Mouse (Mus musculus): ENCODE measurements around the gene Smarcd1.

Gene Smarcd1

DNA sequence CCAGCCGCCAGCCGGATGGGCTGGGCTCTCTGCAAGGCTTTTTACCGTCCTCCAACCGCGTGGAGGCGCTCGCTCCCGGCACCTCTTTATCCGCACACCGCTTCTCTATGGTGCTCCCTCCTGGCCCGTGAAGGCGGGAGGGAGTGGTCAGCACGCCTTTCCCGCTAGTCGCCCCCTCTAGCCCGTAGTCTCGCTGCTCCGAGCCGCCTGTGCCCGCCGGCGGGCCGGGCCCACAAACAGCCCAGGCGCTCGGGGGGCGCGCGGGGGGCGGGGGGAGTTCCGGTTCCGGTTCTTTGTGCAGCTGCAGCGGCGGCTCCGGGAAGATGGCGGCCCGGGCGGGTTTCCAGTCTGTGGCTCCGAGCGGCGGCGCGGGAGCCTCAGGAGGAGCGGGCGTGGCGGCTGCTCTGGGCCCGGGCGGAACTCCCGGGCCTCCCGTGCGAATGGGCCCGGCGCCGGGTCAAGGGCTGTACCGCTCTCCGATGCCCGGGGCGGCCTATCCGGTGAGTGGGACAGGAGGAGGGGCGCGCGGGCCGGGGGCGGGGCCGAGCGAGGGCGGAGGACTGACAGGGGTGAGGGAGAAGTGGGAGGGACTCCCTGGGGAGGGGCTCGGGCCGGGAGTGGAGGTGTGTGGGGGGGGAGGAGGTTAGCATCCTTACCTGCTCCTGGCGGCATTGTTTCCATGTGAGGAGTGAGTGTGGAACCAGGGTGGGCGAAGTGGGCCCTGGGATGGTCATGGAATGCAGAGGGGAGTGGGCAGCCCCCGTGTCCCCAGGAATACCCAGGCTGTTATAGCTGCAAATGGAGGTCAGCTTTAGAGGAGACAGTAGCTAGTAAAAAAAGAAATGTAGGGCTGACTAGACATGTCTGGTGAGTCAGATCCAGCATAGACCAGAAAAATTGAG is at the start of gene Smarcd1:
Gene Smarcd1, plus strand, starts transcription at position 131 of the 902 bp plus-strand sequence.
- ATAC-seq (ENCODE audit: low TSS enrichment): peak; percentile 45

DNA sequence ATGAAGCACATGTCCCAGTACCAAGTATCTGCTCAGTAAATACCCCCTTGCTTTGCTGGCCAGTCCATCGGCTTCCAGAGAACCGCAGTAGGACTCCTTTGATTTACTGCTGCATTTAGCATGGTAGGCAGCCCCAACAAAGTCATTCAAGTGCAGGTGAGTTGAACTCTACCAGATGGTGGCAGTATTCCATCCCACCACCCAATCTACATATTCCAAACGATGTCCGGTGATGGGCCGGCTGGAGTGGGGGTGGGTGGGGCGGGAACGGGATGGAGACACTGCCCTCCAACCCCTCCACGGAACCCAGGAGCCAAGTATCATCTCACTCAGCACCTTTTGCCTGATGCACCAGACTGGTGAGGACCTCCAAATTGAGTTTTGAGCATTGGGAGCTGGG is 48.6 kb upstream of the Smarcd1 start:
- no peak for ATAC-seq (ENCODE audit: low TSS enrichment)

- no peak for ATAC-seq (ENCODE audit: low TSS enrichment)
These were observed 48.1 kb upstream of the Smarcd1 start for GRCm38 (mm10) chr15:99653876-99654275.

GRCm38 (mm10) chr15:99655956-99656355 is 46.0 kb upstream of the Smarcd1 start:
- peak; percentile 36 for ATAC-seq (ENCODE audit: low TSS enrichment)

- ATAC-seq (ENCODE audit: low TSS enrichment): no peak
These were observed 43.5 kb upstream of the Smarcd1 start for GRCm38 (mm10) chr15:99658437-99658836.

DNA sequence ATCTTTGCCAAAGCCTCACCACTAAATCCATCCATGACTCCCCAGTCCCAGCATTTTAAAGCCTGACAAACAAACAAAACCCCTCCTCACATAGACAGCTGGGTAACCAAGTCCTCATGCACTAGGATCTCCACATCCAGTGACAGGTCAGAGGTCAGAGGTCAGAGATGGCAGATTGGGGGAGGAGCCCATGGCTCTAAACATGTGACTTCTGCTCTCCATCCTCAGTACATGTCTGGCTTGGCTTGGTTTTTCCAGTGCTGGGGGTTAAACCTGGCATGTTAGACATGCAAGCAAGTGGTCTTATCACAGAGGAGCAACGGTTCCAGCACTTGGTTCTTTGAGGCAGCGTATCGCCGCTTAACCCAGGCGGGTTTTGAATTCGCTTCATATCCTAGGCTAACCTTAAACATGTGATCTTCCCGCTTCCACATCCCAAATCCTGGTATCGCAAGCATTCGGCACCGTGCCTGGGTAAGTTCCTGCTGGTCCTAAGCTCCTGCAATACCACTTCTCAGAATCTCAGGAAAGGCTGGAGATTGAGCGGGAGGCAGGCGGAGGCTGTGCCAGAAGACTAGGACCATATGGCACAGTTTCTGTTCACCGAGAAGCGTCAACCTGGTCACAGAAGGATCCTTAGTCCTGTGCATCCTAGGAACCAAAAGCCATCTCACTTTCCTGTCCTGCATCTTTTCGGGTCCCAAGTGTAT is 40.7 kb upstream of the Smarcd1 start:
- peak; percentile 24; the same call in 1 of the 2 replicates for ATAC-seq (ENCODE audit: low TSS enrichment)

- ATAC-seq (ENCODE audit: low TSS enrichment): no peak
These were observed 39.6 kb upstream of the Smarcd1 start for GRCm38 (mm10) chr15:99662371-99662770.

DNA sequence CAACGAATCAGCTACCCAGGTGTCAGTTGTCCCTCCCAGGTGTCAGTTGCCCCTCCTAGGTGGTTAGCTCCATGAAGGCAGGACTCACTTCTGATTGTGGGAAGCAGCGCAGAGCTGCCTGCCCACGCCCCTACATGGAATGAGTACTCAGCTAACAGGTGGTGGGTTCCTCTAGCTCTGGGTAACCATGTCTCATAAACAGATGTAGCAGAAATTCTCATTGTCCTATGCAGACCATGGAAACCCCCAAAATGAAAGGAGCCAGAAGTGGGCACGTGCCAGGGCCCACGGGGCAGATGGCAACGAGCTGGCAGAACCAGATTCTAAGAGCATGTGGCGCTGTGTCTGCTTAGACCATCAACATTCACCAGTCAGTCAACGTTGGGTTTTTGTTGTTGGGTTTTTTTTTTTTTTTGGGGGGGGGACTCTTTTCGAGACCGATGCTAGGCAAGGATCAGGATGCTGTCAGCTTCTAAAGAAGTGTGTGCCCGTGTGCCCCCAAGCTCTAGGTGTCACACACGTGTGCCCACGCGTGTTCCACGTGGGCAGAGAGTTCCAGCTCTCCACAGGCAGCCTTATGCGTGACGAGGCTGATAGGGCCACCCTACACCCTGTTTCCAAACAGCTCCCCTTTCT is 37.8 kb upstream of the Smarcd1 start:
- 0 out of 2 replicates have a peak, but pooled peaks have one; percentile 13 for ATAC-seq (ENCODE audit: low TSS enrichment)

DNA sequence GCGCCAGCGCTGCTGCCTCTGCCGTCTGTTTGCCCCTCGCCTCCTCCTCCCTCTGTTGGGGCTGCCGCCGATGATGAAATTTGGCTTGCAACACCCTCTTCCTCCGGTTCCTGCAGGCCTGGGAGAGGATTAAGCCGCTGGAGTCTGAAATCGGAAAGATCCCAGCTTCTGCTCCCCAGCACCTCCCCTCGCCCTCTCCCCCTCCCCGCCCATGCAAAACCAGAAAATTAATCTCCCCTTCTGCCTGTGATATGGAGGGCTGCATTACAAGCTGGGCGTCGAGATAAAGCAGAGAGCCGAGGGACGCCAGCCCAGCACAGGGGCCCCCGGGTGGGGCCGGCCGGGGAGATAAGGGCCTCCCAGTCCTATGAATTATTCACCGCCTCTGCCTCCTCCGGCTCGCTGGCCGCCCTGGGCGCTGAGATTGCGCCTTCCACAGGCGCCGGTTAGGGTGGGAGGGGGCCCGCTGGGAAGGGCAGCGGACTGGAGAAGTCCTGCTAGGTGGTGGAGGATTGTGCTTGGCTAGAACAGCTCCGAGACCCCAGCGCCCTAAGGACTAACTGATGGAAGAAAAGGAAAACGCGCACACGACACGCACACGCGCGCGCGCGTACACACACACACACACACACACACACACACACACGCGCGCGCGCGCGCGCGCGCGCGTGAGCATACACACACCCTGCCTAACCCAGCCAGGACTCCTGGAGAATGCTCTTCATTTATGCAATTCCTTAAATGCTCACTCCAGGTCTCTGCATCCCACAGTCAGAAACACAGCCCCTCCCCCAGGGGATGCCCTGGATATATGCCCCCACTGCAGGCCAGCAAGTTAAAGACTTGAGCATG is 37.1 kb upstream of the Smarcd1 start:
- ATAC-seq (ENCODE audit: low TSS enrichment): peak; percentile 75

DNA sequence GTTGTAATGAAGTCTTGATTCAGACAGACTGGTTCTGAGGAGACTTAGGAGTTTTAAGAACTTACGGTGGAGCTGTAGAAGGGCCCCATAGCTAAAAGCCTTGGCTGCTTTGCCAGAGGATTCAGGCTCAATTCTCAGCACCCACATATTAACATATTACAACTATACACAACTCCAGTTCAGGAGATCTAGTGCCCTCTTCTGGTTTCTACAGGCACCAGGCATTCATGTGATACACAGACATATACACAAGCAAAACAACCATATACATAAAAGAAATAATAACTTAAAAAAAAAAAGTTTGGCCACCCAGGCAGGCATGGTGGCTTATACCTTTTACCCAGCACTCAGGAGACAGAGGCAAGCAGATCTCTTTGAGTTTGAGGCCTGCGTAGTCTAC is 34.4 kb upstream of the Smarcd1 start:
- ATAC-seq (ENCODE audit: low TSS enrichment): no peak

GRCm38 (mm10) chr15:99668881-99669280 is 33.0 kb upstream of the Smarcd1 start:
- ATAC-seq (ENCODE audit: low TSS enrichment): peak; percentile 11; the same call in 1 of the 2 replicates

DNA sequence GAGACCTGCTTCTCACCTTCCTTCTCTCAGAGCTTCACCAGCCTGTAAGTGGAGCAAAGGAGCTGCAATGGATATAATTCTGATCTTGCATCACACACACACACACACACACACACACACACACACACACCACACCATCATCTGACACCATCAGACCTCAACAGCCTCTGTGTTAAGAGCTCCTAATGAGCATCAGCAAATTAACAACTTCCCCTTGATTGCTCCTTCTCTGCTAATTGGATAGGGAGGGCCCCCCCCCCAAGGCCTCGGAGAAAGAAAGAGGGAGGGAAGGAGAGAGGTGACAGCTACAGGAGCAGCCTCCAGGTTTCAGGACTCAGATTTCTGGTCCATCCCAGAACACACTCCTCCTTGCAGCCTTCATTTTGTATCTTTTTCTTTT is 32.5 kb upstream of the Smarcd1 start:
- ATAC-seq (ENCODE audit: low TSS enrichment): no peak

DNA sequence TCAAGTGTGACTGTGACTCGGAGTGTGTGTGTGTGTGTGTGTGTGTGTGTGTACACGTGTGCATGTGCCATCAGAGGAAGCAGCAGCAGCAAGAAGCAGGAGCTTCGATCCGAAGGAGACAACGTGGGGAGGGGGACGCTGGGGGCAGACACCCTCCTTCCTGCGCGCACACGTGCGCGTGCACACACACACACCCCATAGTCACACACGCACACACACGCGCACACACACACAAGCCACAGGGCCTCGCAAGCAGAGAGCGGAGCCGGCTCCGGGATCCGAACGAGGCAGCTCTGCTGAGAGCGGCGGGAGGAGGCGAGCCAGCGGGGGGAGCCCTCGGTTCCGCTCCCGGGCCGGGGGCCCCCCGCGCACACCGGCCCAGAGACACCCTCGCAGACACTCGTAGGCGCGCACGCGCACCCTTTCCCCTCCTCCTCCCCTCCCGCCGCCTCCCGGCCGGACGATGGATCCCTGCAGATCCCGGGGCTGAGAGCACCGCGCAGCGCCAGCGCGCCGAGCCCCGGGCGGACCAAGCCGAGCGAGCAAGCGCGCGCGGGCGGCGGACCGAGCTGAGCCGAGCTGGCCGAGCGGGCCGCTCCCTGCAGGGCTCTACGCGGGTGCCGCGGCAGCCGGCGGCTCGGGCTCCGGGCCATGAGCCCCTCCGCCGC is 31.6 kb upstream of the Smarcd1 start, which contains the start of gene Asic1:
Gene Asic1, plus strand, starts transcription at position 215 of the 668 bp plus-strand sequence.
- peak; percentile 64 for ATAC-seq (ENCODE audit: low TSS enrichment)

- peak; percentile 18; the same call in 1 of the 2 replicates for ATAC-seq (ENCODE audit: low TSS enrichment)
These were observed 30.8 kb upstream of the Smarcd1 start for GRCm38 (mm10) chr15:99670964-99671670.

- peak; percentile 25; the same call in 1 of the 2 replicates for ATAC-seq (ENCODE audit: low TSS enrichment)
These were observed 30.1 kb upstream of the Smarcd1 start for GRCm38 (mm10) chr15:99671783-99672182.

GRCm38 (mm10) chr15:99674866-99675265 is 27.1 kb upstream of the Smarcd1 start:
- no peak for ATAC-seq (ENCODE audit: low TSS enrichment)

- 0 out of 2 replicates have a peak, but pooled peaks have one; percentile 38 for ATAC-seq (ENCODE audit: low TSS enrichment)
These were observed 24.8 kb upstream of the Smarcd1 start for GRCm38 (mm10) chr15:99677089-99677488.

- ATAC-seq (ENCODE audit: low TSS enrichment): no peak
These were observed 23.7 kb upstream of the Smarcd1 start for GRCm38 (mm10) chr15:99678063-99678800.

DNA sequence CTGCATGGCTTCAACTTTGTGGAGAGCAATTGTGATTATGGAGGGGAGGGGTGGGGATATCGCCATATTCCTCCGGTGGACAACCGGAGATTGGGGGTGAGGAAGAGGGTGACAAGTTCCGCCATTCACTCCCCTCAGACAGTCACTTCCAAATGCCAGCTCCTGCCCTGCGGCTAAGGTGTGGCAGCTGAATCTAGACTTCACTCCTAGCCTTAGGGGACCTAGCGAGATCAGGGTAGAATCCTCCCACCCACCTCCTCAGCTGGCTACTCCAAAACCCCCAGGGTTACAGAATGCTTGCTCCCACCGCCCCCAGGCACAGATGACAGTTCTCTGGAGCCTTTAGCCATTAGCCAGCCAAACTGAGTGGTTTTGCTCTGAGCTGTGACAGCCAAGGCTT is 22.9 kb upstream of the Smarcd1 start:
- ATAC-seq (ENCODE audit: low TSS enrichment): no peak

Data from frontal cortex, adult (tissue).